Mouse (Mus musculus) myocyte (in vitro differentiated cells): ENCODE measurements around the gene Sf3a1. TPM values are rescaled to one million over a fixed set of nuclear protein-coding genes. Genes with fewer than 3 reads are reported as not detected.
A peak's percentile ranks its signal among the peaks of the same experiment; 100 is the strongest.

Experiments
- H3K27me3 ChIP-seq: one replicate; pipeline ENCODE4 v1.6.1; 2011; ENCODE audit not compliant: control insufficient read depth, insufficient read depth, insufficient read length
- H3K36me3 ChIP-seq: one replicate; pipeline ENCODE4 v1.6.1; 2011; ENCODE audit not compliant: control insufficient read depth, insufficient read depth
- H3K4me2 ChIP-seq: one replicate; pipeline ENCODE4 v1.6.1; 2011; ENCODE audit warnings: low read depth, control low read depth
- H3K4me3 ChIP-seq: one replicate; pipeline ENCODE4 v1.5.1; 2011; ENCODE audit warnings: mild to moderate bottlenecking, control low read depth, moderate library complexity
- H3K79me2 ChIP-seq: one replicate; pipeline ENCODE4 v1.6.1; 2011; ENCODE audit not compliant: control insufficient read depth, insufficient read depth
- H3ac ChIP-seq: one replicate; pipeline ENCODE4 v1.6.1; 2011; ENCODE audit not compliant: control insufficient read depth, insufficient read length
- CEBPB ChIP-seq: IDR thresholded peaks from 2 replicates; pipeline ENCODE4 v1.6.1; 2011; ENCODE audit warnings: mild to moderate bottlenecking, moderate library complexity; ENCODE audit not compliant: poor library complexity, insufficient read depth, severe bottlenecking
- E2F4 ChIP-seq: IDR thresholded peaks from one replicate; pipeline ENCODE4 v1.6.1; 2011; ENCODE audit warnings: mild to moderate bottlenecking, control low read depth, moderate library complexity; ENCODE audit not compliant: insufficient read depth
- MAX ChIP-seq: IDR thresholded peaks from one replicate; pipeline ENCODE4 v1.6.1; 2011; ENCODE audit warnings: low read depth, mild to moderate bottlenecking, control low read depth
- MYOD1 ChIP-seq, 3 experiments: IDR thresholded peaks; one replicate each; pipeline ENCODE4 v1.6.1; 2011; ENCODE audit warnings: control low read depth in 2 of 3, low read depth in 2 of 3, mild to moderate bottlenecking in 2 of 3, moderate library complexity in 1 of 3; ENCODE audit not compliant: insufficient read length in 2 of 3, control insufficient read depth in 1 of 3
- MYOG ChIP-seq, 3 experiments: IDR thresholded peaks; one replicate each; pipeline ENCODE4 v1.6.1; 2011; ENCODE audit warnings: control low read depth in 2 of 3, low read depth in 2 of 3, mild to moderate bottlenecking in 2 of 3; ENCODE audit not compliant: insufficient read length in 2 of 3, control insufficient read depth in 1 of 3, insufficient read depth in 1 of 3
- POLR2A ChIP-seq: IDR thresholded peaks from one replicate; pipeline ENCODE4 v1.6.1; 2011; ENCODE audit warnings: low read depth, mild to moderate bottlenecking, control low read depth, moderate library complexity; ENCODE audit not compliant: insufficient read length
- POLR2AphosphoS2 ChIP-seq: IDR thresholded peaks from one replicate; pipeline ENCODE4 v1.6.1; 2011; ENCODE audit warnings: low read depth, control low read depth; ENCODE audit not compliant: insufficient read length
- REST ChIP-seq: IDR thresholded peaks from one replicate; pipeline ENCODE4 v1.6.1; 2011; ENCODE audit warnings: mild to moderate bottlenecking, control low read depth, moderate library complexity; ENCODE audit not compliant: insufficient read depth, insufficient read length
- SRF ChIP-seq: IDR thresholded peaks from one replicate; pipeline ENCODE4 v1.6.1; 2011; ENCODE audit warnings: low read depth; ENCODE audit not compliant: control insufficient read depth, insufficient read length
- TCF12 ChIP-seq: IDR thresholded peaks from one replicate; pipeline ENCODE4 v1.6.1; 2011; ENCODE audit warnings: mild to moderate bottlenecking, control low read depth; ENCODE audit not compliant: poor library complexity, insufficient read depth, severe bottlenecking
- TCF3 ChIP-seq: IDR thresholded peaks from one replicate; pipeline ENCODE4 v1.6.1; 2011; ENCODE audit warnings: low read depth, control low read depth; ENCODE audit not compliant: insufficient read length
- USF1 ChIP-seq: IDR thresholded peaks from one replicate; pipeline ENCODE4 v1.6.1; 2011; ENCODE audit warnings: low read depth, mild to moderate bottlenecking, control low read depth, moderate library complexity
- polyA plus RNA-seq: library from polyadenylated mRNA; unstranded; fragments of >200 nt; fragmentation: generic; extraction: Trizol; gene quantifications from one replicate; pipeline ENCODE4 v1.2.1, GENCODE M21; 2012; ENCODE audit warnings: missing spikeins

Sf3a1 gene
- polyA plus RNA-seq, 1 experiment, result 47.0 TPM

DNA sequence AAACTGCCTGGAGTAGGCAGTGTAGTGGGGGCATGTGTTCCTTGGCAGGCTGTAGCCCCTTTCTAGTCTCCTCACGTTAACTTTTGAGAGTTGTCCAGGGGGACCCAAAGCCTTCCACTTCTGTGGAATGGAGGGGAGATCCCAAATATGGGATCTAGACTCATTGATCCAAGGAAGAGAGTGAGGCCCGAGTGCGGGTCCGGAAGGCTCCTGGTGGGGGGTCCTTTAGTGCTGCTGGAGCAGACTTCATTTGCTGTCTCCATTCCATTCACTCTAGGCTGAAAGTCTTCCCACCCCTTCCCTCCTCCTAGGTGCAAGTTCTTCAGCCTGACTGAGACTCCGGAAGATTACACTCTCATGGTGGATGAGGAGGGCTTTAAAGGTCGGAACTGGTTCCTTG is 58.5 kb downstream of the Sf3a1 start:
- Histone ChIP-seq H3K27me3 (no peaks in the 10 kb centered on the region), H3K79me2 (no peaks in the 10 kb centered on the region), H3K4me3 (peak overlapping the region; percentile 13), H3K4me2 (peak overlapping the region; percentile 73), H3ac (no peak overlapping the region), H3K36me3 (no peaks in the 10 kb centered on the region)
- TF ChIP-seq POLR2A (no peak), E2F4 (no peak), MYOG (IDR thresholded peaks at IDR 0.05; ENCODE audit: control insufficient read depth in 1 of 3, insufficient read depth in 1 of 3, insufficient read length in 2 of 3, low read depth in 2 of 3) (no peak), POLR2AphosphoS2 (no peak), REST (no peak), MAX (no peak), SRF (no peak)

DNA sequence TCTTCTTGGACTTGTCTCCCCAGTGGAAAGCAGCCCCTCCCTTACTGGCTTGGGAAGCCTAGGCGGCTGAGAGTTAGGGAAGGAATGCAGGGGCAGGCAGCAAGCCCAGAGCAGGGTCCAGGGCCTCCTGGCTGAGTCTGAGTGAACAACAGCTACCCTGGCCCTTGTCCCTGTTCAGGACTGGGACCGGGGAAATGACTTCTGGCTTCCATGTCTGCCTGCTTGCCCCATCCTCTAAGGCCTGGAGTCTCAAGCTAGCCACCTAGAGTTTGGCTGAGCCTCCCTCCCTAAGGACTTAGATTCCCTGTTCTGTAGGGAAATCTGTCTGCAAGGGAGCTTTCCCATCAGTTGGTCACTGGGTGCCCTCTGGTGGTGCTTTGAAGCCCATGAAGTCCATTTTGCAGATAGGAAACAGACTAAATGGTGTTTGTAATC is 59.2 kb downstream of the Sf3a1 start:
- TF ChIP-seq TCF12, result no peak
- TF ChIP-seq POLR2AphosphoS2, result no peak
- TF ChIP-seq CEBPB, result no peak
- no peak for TF ChIP-seq MAX
- Histone ChIP-seq H3K4me3 (no peak overlapping the region), H3ac (no peak overlapping the region), H3K4me2 (peak overlapping the region; percentile 73), H3K36me3 (no peaks in the 10 kb centered on the region), H3K27me3 (no peaks in the 10 kb centered on the region), H3K79me2 (no peaks in the 10 kb centered on the region)

DNA sequence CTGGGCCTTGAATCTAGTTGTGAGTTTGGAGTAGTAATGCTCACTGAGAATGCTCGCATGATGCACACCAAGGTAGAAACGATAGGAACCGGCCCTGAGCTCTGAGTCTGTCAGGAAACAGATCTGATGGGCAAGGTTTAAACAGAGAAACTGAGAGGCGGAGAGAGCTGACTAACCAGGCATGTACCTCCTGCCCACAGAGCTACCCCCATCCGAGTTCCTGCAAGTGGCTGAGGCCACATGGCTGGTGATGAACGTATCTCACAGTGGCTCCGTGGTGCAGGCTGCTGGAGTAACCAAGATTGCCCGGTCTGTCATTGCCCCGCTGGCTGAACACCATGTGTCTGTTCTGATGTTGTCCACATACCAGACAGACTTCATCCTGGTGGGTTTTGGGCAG is 59.8 kb downstream of the Sf3a1 start:
- TF ChIP-seq REST, result no peak
- TF ChIP-seq POLR2A, result no peak
- TF ChIP-seq USF1, result no peak
- no peak for TF ChIP-seq TCF12
- no peak for TF ChIP-seq E2F4
- Histone ChIP-seq H3ac (no peak overlapping the region), H3K4me3 (no peak overlapping the region), H3K79me2 (no peaks in the 10 kb centered on the region), H3K36me3 (no peaks in the 10 kb centered on the region), H3K4me2 (no peak overlapping the region), H3K27me3 (no peaks in the 10 kb centered on the region)

DNA sequence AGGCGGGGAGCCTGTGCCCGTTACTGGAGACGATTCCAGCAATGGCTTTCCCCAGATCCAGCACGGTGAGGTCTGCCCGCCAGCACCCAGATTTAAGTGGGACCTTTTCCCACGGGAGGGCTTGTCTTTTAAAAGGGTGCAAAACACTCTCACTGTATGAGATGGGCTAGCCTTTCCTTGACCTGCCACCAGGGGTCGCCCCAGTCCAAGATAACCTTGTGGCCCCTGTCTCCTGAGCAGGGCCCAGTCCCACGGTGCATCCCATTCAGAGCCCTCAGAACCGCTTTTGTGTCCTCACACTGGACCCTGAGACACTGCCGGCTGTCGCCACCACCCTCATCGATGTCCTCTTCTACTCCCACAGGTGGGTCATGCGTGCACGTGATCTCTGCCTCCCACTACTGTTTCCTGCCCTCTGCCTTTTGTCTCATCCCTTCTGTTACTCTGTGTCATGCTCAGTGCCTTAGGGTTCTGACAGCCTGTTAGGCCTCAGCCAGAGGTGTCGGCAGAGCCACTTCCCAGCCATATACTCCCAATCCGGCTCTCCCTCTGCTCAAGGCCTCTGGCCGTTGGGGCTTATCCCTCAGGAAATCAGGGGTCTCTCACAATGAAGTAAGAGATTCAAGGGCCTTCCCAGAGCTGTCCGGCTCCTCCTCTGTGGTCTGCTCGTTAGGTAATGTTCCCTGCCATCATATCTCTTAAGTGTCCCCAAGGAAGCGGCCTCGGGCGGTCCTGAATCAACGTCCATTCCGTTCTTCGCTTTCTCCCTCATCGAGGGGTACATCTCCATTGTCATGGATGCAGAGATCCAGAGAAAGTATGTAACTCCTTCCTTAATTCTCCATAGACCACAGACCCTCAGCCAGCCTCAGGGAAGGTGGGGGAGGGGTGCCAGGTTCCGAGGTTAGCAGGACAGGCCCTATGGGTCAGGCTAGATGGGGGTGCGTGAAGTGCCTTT is 60.6 kb downstream of the Sf3a1 start:
- H3K36me3 ChIP-seq, result no peaks in the 10 kb centered on the region

DNA sequence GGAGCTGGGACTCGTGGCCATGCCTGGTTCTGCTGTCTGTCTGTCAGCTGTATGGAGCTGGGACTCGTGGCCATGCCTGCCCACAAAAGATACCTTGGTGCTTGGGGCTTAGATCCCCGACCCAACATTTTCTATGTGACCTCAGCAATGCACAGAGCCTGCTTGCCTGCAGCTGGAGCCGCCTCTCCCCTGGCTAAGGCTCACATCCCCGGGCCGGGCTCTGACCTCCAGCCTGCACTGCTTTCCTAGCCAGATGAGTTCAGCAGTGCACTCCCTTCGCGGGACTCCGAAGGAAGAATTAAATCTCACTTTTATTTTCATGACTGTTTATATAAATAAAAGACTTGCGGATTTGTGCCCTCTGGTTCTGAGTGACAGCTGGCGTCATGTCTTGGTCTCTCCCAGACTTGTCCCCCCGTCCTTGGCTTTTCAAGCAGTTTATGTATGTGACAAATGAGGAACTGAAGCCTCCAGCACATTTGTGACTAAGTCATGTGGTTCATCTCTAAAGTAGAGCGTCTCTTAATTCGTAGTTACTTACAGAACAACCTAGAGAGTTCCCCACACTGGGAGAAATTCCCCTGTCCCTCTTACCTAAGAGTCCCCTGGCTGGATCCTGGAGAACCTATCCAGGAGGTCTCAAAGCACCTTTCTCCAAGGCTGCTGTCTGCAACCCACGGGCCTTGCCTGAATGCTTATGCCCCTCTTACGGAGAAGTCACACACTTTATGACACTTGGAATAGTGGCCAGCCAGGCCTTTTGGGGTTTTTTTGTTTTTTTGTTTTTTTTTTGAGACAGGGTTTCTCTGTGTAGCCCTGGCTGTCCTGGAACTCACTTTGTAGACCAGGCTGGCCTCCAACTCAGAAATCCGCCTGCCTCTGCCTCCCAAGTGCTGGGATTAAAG is 62.1 kb downstream of the Sf3a1 start:
- Histone ChIP-seq H3K4me2 (no peak overlapping the region), H3ac (no peak overlapping the region), H3K27me3 (no peaks in the 10 kb centered on the region), H3K36me3 (no peaks in the 10 kb centered on the region), H3K79me2 (no peaks in the 10 kb centered on the region), H3K4me3 (no peak overlapping the region)
- TF ChIP-seq MYOG (IDR thresholded peaks at IDR 0.05; ENCODE audit: control insufficient read depth in 1 of 3, insufficient read depth in 1 of 3, insufficient read length in 2 of 3, low read depth in 2 of 3) (no peak), REST (no peak), USF1 (no peak), CEBPB (no peak), SRF (no peak), TCF12 (no peak), MYOD1 (IDR thresholded peaks at IDR 0.05; ENCODE audit: control insufficient read depth in 1 of 3, insufficient read length in 2 of 3, low read depth in 2 of 3) (no peak), POLR2AphosphoS2 (no peak), E2F4 (no peak), MAX (no peak)

More for the DNA sequence above, 60.6 kb downstream of the Sf3a1 start:
- Histone ChIP-seq H3ac (no peak overlapping the region), H3K27me3 (no peaks in the 10 kb centered on the region), H3K4me2 (no peak overlapping the region), H3K79me2 (no peaks in the 10 kb centered on the region), H3K4me3 (no peak overlapping the region)
- TF ChIP-seq E2F4 (no peak), CEBPB (no peak), POLR2A (no peak), REST (no peak), MYOG (IDR thresholded peaks at IDR 0.05; ENCODE audit: control insufficient read depth in 1 of 3, insufficient read depth in 1 of 3, insufficient read length in 2 of 3, low read depth in 2 of 3) (no peak), MAX (no peak), POLR2AphosphoS2 (no peak), MYOD1 (IDR thresholded peaks at IDR 0.05; ENCODE audit: control insufficient read depth in 1 of 3, insufficient read length in 2 of 3, low read depth in 2 of 3) (no peak), TCF12 (no peak), USF1 (no peak), SRF (no peak), TCF3 (no peak)
